Mouse (Mus musculus): ENCODE results near the gene Vwa8. TPM values are rescaled to one million over a fixed set of nuclear protein-coding genes. Genes with fewer than 3 reads are reported as not detected.

Vwa8 gene
- polyA plus RNA-seq, 1 experiment from 2014 or later, result 15.6 TPM

- no peaks in the 10 kb centered on the region for H3K27me3 ChIP-seq (replicated peaks; ENCODE audit: control insufficient read depth, insufficient read depth, low read length)
- WGBS, result 65% methylated on average over 6 of the region's 6 CpGs
Measured at GRCm38 (mm10) chr14:79236261-79236660, 387.4 kb downstream of the Vwa8 start.

GRCm38 (mm10) chr14:79239402-79239801 is 390.6 kb downstream of the Vwa8 start:
- WGBS, result 94% methylated on average over 12 of the region's 12 CpGs
- H3K4me1 ChIP-seq (replicated peaks; ENCODE audit: control insufficient read depth, insufficient read depth, low read length), result no peaks in the 10 kb centered on the region
- H3K9ac ChIP-seq (ENCODE audit: low read depth, low read length), result no peak overlapping the region
- H3K4me2 ChIP-seq (replicated peaks; ENCODE audit: low read depth), result no peak overlapping the region
- H3K4me3 ChIP-seq (ENCODE audit: low read depth, low read length), result no peak overlapping the region
- no peaks in the 10 kb centered on the region for H3K36me3 ChIP-seq (ENCODE audit: control insufficient read depth, insufficient read depth)
- H3K9me3 ChIP-seq (ENCODE audit: control insufficient read depth), result no peaks in the 10 kb centered on the region
- H3K27ac ChIP-seq (ENCODE audit: low read depth, low read length), result no peak overlapping the region
- H3K27me3 ChIP-seq (replicated peaks; ENCODE audit: control insufficient read depth, insufficient read depth, low read length), result no peaks in the 10 kb centered on the region
- no peak for TF ChIP-seq CTCF (IDR thresholded peaks at IDR 0.05; ENCODE audit: low read depth)
- no peak for ATAC-seq

More at GRCm38 (mm10) chr14:79236261-79236660, 387.4 kb downstream of the Vwa8 start:
- Histone ChIP-seq H3K9me3 (ENCODE audit: control insufficient read depth) (no peaks in the 10 kb centered on the region), H3K4me1 (replicated peaks; ENCODE audit: control insufficient read depth, insufficient read depth, low read length) (no peaks in the 10 kb centered on the region), H3K4me2 (replicated peaks; ENCODE audit: low read depth) (no peak overlapping the region), H3K4me3 (ENCODE audit: low read depth, low read length) (no peak overlapping the region), H3K27ac (ENCODE audit: low read depth, low read length) (no peak overlapping the region), H3K36me3 (ENCODE audit: control insufficient read depth, insufficient read depth) (no peaks in the 10 kb centered on the region), H3K9ac (ENCODE audit: low read depth, low read length) (no peak overlapping the region)
- no peak for TF ChIP-seq CTCF (IDR thresholded peaks at IDR 0.05; ENCODE audit: low read depth)
- no peak for ATAC-seq

GRCm38 (mm10) chr14:79241057-79241570 is 392.3 kb downstream of the Vwa8 start:
- no peak overlapping the region for H3K9ac ChIP-seq (ENCODE audit: low read depth, low read length)
- 59% methylated on average over 4 of the region's 4 CpGs for WGBS
- no peaks in the 10 kb centered on the region for H3K9me3 ChIP-seq (ENCODE audit: control insufficient read depth)
- H3K4me2 ChIP-seq (replicated peaks; ENCODE audit: low read depth), result no peak overlapping the region
- H3K36me3 ChIP-seq (ENCODE audit: control insufficient read depth, insufficient read depth), result no peaks in the 10 kb centered on the region
- no peak for ATAC-seq
- H3K4me1 ChIP-seq (replicated peaks; ENCODE audit: control insufficient read depth, insufficient read depth, low read length), result no peaks in the 10 kb centered on the region
- H3K27me3 ChIP-seq (replicated peaks; ENCODE audit: control insufficient read depth, insufficient read depth, low read length), result no peaks in the 10 kb centered on the region
- H3K4me3 ChIP-seq (ENCODE audit: low read depth, low read length), result no peak overlapping the region
- TF ChIP-seq CTCF (IDR thresholded peaks at IDR 0.05; ENCODE audit: low read depth), result no peak
- H3K27ac ChIP-seq (ENCODE audit: low read depth, low read length), result no peak overlapping the region

- H3K27ac ChIP-seq (ENCODE audit: low read depth, low read length), result no peak overlapping the region
- 72% methylated on average over 6 of the region's 6 CpGs for WGBS
- no peak overlapping the region for H3K4me2 ChIP-seq (replicated peaks; ENCODE audit: low read depth)
- H3K36me3 ChIP-seq (ENCODE audit: control insufficient read depth, insufficient read depth), result no peaks in the 10 kb centered on the region
- no peaks in the 10 kb centered on the region for H3K4me1 ChIP-seq (replicated peaks; ENCODE audit: control insufficient read depth, insufficient read depth, low read length)
- no peak for ATAC-seq
- no peak overlapping the region for H3K9ac ChIP-seq (ENCODE audit: low read depth, low read length)
- H3K9me3 ChIP-seq (ENCODE audit: control insufficient read depth), result no peaks in the 10 kb centered on the region
- no peak for TF ChIP-seq CTCF (IDR thresholded peaks at IDR 0.05; ENCODE audit: low read depth)
- H3K4me3 ChIP-seq (ENCODE audit: low read depth, low read length), result no peak overlapping the region
- H3K27me3 ChIP-seq (replicated peaks; ENCODE audit: control insufficient read depth, insufficient read depth, low read length), result no peaks in the 10 kb centered on the region
Measured at GRCm38 (mm10) chr14:79241656-79242385, 393.0 kb downstream of the Vwa8 start.

GRCm38 (mm10) chr14:79242386-79242720 is 393.5 kb downstream of the Vwa8 start:
- Histone ChIP-seq H3K9ac (ENCODE audit: low read depth, low read length) (no peak overlapping the region), H3K27ac (ENCODE audit: low read depth, low read length) (no peak overlapping the region), H3K4me2 (replicated peaks; ENCODE audit: low read depth) (no peak overlapping the region), H3K9me3 (ENCODE audit: control insufficient read depth) (no peaks in the 10 kb centered on the region), H3K4me1 (replicated peaks; ENCODE audit: control insufficient read depth, insufficient read depth, low read length) (no peaks in the 10 kb centered on the region), H3K27me3 (replicated peaks; ENCODE audit: control insufficient read depth, insufficient read depth, low read length) (no peaks in the 10 kb centered on the region), H3K4me3 (ENCODE audit: low read depth, low read length) (no peak overlapping the region), H3K36me3 (ENCODE audit: control insufficient read depth, insufficient read depth) (no peaks in the 10 kb centered on the region)
- no peak for TF ChIP-seq CTCF (IDR thresholded peaks at IDR 0.05; ENCODE audit: low read depth)
- ATAC-seq, result no peak

GRCm38 (mm10) chr14:79243038-79243883 is 394.4 kb downstream of the Vwa8 start:
- no peaks in the 10 kb centered on the region for H3K36me3 ChIP-seq (ENCODE audit: control insufficient read depth, insufficient read depth)
- H3K27me3 ChIP-seq (replicated peaks; ENCODE audit: control insufficient read depth, insufficient read depth, low read length), result no peaks in the 10 kb centered on the region
- TF ChIP-seq CTCF (IDR thresholded peaks at IDR 0.05; ENCODE audit: low read depth), result no peak
- no peak for ATAC-seq
- WGBS, result 85% methylated on average over 12 of the region's 12 CpGs
- H3K4me3 ChIP-seq (ENCODE audit: low read depth, low read length), result no peak overlapping the region
- no peaks in the 10 kb centered on the region for H3K9me3 ChIP-seq (ENCODE audit: control insufficient read depth)
- H3K4me1 ChIP-seq (replicated peaks; ENCODE audit: control insufficient read depth, insufficient read depth, low read length), result no peaks in the 10 kb centered on the region
- H3K9ac ChIP-seq (ENCODE audit: low read depth, low read length), result no peak overlapping the region
- H3K4me2 ChIP-seq (replicated peaks; ENCODE audit: low read depth), result no peak overlapping the region
- no peak overlapping the region for H3K27ac ChIP-seq (ENCODE audit: low read depth, low read length)

All from intestine, postnatal 0 days (tissue).